Mouse (Mus musculus): ENCODE measurements at regions not wholly inside any gene's neighbourhood (a gene's known extent, or its start where the extent isn't known, plus 50 kb on each side); places are given as distances from the start of the nearest gene placed in this dataset.

DNA sequence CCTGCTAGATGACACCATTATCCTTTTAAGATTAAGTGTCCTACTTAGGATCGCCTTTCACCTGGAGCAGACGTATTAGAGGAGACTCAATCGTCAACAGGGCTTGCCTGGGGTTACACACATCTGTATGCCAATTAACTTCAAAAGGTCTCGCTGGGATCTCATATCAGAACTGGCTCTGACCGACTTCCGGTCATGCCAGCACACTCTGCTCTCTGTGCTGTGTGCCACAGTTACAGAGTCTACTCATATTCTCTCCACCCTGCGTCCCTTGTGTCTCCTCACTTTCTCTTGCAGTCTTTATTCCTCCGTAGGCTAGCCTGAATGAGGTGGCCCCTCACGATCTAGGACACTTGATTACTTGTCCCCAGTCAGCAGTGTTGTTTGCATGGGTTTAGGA, 165.9 kb upstream of the Trpc7 start:
- TF ChIP-seq CTCF (IDR thresholded peaks at IDR 0.05; ENCODE audit: control insufficient read depth, insufficient read depth, insufficient read length) (no peak), MAX (IDR thresholded peaks at IDR 0.05) (no peak), USF1 (IDR thresholded peaks at IDR 0.05; ENCODE audit: low read depth) (no peak), MYOG (IDR thresholded peaks at IDR 0.05; ENCODE audit: control insufficient read depth, extremely low read depth, insufficient read length) (no peak), MYOD1 (IDR thresholded peaks at IDR 0.05; ENCODE audit: control insufficient read depth, insufficient read length, low read depth) (no peak), CEBPB (IDR thresholded peaks at IDR 0.05; ENCODE audit: low read depth) (no peak)
